Mouse (Mus musculus): ENCODE results near the gene Gm8068.
"Not testable (repeated sequence)": the region's sequence is repeated elsewhere in the genome, so short reads cannot be mapped to it uniquely, and the experiment has no call there.

Gm8068 gene

DNA sequence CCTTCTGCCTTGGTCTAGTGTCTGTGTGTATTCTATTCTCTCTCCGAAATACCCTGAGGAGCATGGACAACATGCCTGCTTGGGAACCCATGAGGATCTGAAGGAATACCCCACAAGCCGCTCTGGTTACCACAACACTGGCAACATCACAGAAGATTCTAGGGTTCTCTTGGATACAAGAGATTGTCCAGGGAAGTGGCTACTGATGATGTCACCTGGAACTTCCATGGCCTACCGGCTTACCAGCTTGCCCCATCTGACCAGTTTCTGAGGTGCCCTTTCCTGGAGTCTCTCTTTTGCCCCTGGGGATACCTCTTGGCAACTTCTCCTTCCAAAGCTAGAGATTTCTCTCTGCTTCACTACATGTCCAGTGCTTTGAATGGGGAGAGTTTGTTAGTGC, at the start of gene Gm8068:
Gm8068 (minus strand) TSS at position 101 of the 400 bp plus-strand sequence.
- DNase-seq (ENCODE audit: extremely low read depth, insufficient read length, low spot score) = not testable (repeated sequence)

DNA sequence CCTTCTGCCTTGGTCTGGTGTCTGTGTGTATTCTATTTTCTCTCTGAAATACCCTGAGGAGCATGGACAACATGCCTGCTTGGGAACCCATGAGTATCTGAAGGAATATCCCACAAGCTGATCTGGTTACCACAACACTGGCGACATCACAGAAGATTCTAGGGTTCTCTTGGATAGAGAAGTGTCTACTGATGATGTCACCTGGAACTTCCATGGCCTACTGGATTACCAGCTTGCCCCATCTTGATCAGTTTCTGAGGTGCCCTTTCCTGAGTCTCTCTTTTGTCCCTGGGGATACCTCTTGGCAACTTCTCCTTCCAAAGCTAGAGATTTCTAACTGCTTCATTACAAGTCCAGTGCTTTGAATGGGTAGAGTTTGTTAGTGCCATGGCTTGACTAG, 48.8 kb upstream of the Gm8068 start, which contains the start of gene Gm7929:
Gm7929 (minus strand) TSS at position 101 of the 400 bp plus-strand sequence.
- DNase-seq (ENCODE audit: extremely low read depth, insufficient read length, low spot score) = not testable (repeated sequence)

- not testable (repeated sequence) for DNase-seq (ENCODE audit: extremely low read depth, insufficient read length, low spot score)
These were observed 21.8 kb upstream of the Gm8068 start for GRCm38 (mm10) chr14:41723437-41723836.

- DNase-seq (ENCODE audit: extremely low read depth, insufficient read length, low spot score) = not testable (repeated sequence)
These were observed 15.5 kb upstream of the Gm8068 start for GRCm38 (mm10) chr14:41717180-41717579.

DNA sequence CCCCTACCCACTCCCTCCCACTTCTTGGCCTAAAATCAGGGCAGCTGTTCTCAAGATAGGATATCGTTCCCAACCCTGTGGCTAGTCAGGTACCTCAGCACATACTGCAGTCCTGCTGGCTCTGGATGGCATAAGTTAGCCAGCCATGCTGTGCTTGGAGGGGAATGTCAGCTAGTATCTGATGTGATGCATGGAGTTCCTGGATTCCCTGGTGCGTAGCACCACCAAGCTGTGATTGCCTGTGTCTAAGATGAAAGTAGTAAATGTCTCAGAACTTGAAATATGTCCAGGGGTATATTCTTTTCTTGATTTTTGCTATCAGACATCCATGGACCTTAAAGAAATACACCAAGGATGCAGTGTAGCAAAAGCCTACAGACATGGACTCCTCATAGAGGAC, 53.5 kb downstream of the Gm8068 start:
- DNase-seq (ENCODE audit: extremely low read depth, insufficient read length, low spot score) = not testable (repeated sequence)

All from 3134 (cell line).